Mouse (Mus musculus) heart, embryonic 13.5 days (tissue): ENCODE measurements around the gene Rtn1. TPM values are rescaled to one million over a fixed set of nuclear protein-coding genes. Genes with fewer than 3 reads are reported as not detected.
A peak's percentile ranks its signal among the peaks of the same experiment; 100 is the strongest.

Experiments
- ATAC-seq: fragments of 200-750 bp; cut with Nextera tagmentation; 2 replicates; pipeline ENCODE4 v1.8.0; 2017; ENCODE audit warnings: moderate TSS enrichment; ENCODE audit not compliant: insufficient number of reproducible peaks, low FRiP score, low TSS enrichment; ENCODE audit errors: extremely low read depth
- H3K27ac ChIP-seq: fragments of 300-500 bp; sonication (generic); replicated peaks from 2 replicates; pipeline ENCODE4 v1.5.1; 2015; ENCODE audit warnings: moderate library complexity, mild to moderate bottlenecking, inconsistent platforms
- H3K27me3 ChIP-seq: fragments of 300-500 bp; sonication (generic); replicated peaks from 2 replicates; pipeline ENCODE4 v1.6.1; 2015; ENCODE audit warnings: mild to moderate bottlenecking, inconsistent platforms
- H3K36me3 ChIP-seq: fragments of 300-500 bp; sonication (generic); 2 replicates; pipeline ENCODE4 v1.6.1; 2015; ENCODE audit warnings: mild to moderate bottlenecking, inconsistent platforms
- H3K4me1 ChIP-seq: fragments of 300-500 bp; sonication (generic); 2 replicates; pipeline ENCODE4 v1.6.1; 2015; ENCODE audit warnings: inconsistent platforms
- H3K4me2 ChIP-seq: fragments of 300-500 bp; sonication (generic); 2 replicates; pipeline ENCODE4 v1.6.1; 2015; ENCODE audit warnings: inconsistent platforms, mild to moderate bottlenecking, moderate library complexity
- H3K4me3 ChIP-seq: fragments of 300-500 bp; sonication (generic); 2 replicates; pipeline ENCODE4 v1.5.1; 2015; ENCODE audit warnings: moderate library complexity, mild to moderate bottlenecking, inconsistent platforms
- H3K9ac ChIP-seq: fragments of 300-500 bp; sonication (generic); 2 replicates; pipeline ENCODE4 v1.6.1; 2015; ENCODE audit warnings: inconsistent platforms, mild to moderate bottlenecking, moderate library complexity
- H3K9me3 ChIP-seq: fragments of 300-500 bp; sonication (generic); 2 replicates; pipeline ENCODE4 v1.6.1; 2016; ENCODE audit warnings: inconsistent platforms
- WGBS: fragments of 180-500 bp; shearing (Covaris S2); methylation state at CpG from one replicate; pipeline ENCODE4 v1.1.7; 2015; ENCODE audit warnings: mixed read lengths; 5-methylcytosine and 5-hydroxymethylcytosine counted together
- polyA plus RNA-seq: library from polyadenylated mRNA; unstranded; fragments of >200 nt; fragmentation: Nextera tagmentation; extraction: Ambion mirVana; gene quantifications from 2 replicates; pipeline ENCODE4 v1.2.1, GENCODE M21; 2015

Gene Rtn1
- polyA plus RNA-seq, 1 experiment from 2014 or later = 15.8 TPM

DNA sequence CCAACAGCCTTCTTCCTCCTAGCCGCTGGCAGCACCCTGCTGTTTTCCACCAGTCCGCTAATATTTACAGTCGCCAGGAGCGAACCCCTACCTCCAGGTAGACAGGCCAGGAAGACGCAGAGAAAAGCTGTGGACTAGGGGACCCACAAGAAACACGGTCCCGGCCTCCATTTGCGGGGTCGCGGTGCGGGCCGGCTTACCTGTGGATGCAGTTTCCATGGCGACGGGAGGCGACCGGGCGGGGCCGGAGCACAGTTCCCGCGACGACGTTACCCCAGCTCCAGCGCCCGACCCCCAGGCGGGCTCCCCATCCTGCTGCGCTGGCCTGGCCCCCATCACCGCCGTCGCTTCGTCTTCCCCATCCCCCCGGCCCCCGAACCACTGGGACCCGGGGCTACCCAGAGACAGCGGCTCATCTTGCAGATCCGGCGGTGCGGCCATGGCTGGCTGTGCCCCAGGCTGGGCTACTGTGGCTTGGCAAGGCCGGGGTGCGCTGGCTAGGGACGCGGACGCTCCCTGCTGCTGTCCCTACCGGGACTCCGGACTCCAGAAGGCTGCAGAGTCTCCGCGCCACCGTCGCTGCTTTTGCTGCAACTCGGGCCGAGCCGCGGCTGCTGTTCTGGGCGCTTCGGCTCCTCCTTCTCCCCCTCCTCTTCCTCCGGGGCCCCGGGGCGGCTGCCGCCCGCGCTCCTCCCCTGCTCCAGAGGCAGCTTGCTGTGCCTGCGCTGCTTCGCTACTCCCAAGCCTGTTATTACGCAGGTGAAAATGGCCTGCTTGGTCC, 553 bp downstream of the Rtn1 start:
- Histone ChIP-seq H3K4me2 (peak overlapping the region; percentile 99), H3K4me1 (peaks cover 14% of the 10 kb centered on the region), H3K36me3 (no peaks in the 10 kb centered on the region), H3K4me3 (peak overlapping the region; percentile 78), H3K9ac (peak overlapping the region; percentile 78), H3K27me3 (peaks cover 43% of the 10 kb centered on the region), H3K27ac (no peak overlapping the region), H3K9me3 (no peaks in the 10 kb centered on the region)
- under 1% methylated on average over 63 of the region's 63 CpGs for whole genome bisulfite sequencing
- ATAC-seq = no peak; the same call in 1 of the 2 replicates

GRCm38 (mm10) chr12:72407721-72408110, 1.1 kb downstream of the Rtn1 start:
- Histone ChIP-seq H3K9ac (peak overlapping the region; percentile 78), H3K27ac (no peak overlapping the region), H3K4me2 (peak overlapping the region; percentile 99), H3K4me1 (peaks cover 14% of the 10 kb centered on the region), H3K27me3 (peaks cover 43% of the 10 kb centered on the region), H3K9me3 (no peaks in the 10 kb centered on the region), H3K36me3 (no peaks in the 10 kb centered on the region), H3K4me3 (peak overlapping the region; percentile 78)
- ATAC-seq = no peak
- under 1% methylated on average over 17 of the region's 17 CpGs for WGBS

DNA sequence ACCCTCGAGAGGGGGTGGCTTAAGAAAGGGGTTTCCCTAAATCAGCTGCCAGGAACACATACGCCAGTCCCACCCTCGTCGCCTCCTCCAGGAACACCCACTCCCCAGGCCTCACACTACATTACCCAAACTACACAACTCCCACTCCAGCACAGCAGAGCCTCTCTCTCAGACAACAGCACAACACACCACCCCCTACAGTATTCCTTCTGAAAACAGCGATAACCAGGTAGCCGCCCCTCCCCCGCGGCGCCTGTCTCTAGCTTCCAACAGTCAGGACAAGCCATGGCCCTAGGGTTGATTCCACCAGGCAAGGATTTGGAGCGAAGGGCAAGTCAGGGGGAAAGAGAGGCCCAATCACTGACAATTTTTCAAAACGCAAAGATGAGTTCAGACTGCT, 1.7 kb downstream of the Rtn1 start:
- Histone ChIP-seq H3K4me1 (peaks cover 14% of the 10 kb centered on the region), H3K9me3 (no peaks in the 10 kb centered on the region), H3K27me3 (peaks cover 43% of the 10 kb centered on the region), H3K4me3 (peak overlapping the region; percentile 78), H3K9ac (0 out of 2 replicates have a peak overlapping the region, but pooled peaks have one; percentile 78), H3K4me2 (peak overlapping the region; percentile 99), H3K36me3 (no peaks in the 10 kb centered on the region), H3K27ac (no peak overlapping the region)
- 10% methylated on average over 11 of the region's 11 CpGs for WGBS
- ATAC-seq = no peak

DNA sequence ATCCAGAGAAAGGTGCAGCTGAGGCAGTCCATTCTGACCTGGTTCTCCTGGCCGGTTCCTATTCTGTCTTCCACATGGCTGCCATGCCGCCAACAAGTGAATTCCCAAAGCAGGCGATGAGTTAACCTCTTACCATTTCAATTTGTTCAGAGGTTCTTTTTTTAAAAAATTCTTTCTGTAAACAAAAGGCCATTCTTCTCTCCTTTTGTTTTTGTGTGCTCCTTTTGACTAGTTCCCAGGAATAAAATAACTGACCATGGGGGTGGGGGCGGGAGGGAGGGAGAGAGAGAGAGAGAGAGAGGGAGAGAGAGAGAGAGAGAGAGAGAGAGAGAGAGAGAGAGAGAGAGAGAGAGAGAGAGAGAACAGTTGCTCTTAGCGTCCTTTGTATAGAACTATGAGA, 3.8 kb downstream of the Rtn1 start:
- no peak for ATAC-seq
- H3K9me3 ChIP-seq = no peaks in the 10 kb centered on the region
- no peak overlapping the region for H3K27ac ChIP-seq
- H3K27me3 ChIP-seq = peaks cover 34% of the 10 kb centered on the region
- no peaks in the 10 kb centered on the region for H3K36me3 ChIP-seq
- WGBS = 47% methylated on average over 5 of the region's 5 CpGs
- H3K9ac ChIP-seq = no peak overlapping the region
- no peak overlapping the region for H3K4me3 ChIP-seq
- H3K4me2 ChIP-seq = no peak overlapping the region
- peaks cover 14% of the 10 kb centered on the region for H3K4me1 ChIP-seq

DNA sequence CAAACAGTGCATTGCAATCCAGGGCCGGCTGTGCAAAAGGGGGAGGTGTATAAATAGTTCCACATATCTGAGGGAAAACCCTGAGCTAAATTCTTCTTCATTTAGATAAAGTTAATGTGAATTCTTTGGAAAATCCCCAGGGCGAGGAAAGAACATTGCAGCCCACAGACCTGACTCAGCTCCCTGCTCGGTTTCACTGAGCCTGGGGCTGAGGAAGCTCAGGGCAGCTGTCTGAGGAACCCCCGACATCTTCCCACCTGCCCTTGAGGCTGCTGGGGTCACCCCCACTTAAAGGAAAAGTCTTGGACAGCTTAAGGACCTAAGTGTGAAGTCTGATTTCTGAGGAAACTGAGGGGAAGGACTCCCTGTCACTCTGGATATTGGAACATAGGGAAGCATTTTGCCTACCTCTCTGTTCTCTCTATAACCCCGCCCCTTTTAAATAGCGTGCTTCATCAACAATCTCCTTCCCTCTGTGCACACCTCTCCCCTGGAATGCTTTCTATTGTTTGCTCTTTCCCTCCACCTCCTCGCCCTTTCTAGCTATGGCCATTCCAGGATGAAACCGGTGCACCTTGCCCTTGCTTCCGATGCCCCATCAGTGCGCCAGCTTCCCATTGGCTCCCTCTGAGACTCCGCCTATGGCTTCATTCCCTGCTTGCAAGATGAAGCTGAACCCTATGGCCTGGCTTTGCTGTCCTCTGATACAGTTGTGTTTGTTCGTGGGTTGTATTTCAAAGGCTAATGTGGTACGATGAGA, 15.6 kb downstream of the Rtn1 start:
- peak overlapping the region; percentile 18; the same call in 1 of the 2 replicates for H3K4me2 ChIP-seq
- ATAC-seq = no peak
- WGBS = 43% methylated on average over 13 of the region's 13 CpGs

GRCm38 (mm10) chr12:72390346-72390745, 18.5 kb downstream of the Rtn1 start:
- no peak overlapping the region for H3K27ac ChIP-seq
- no peak overlapping the region for H3K4me2 ChIP-seq
- H3K9ac ChIP-seq = no peak overlapping the region
- no peaks in the 10 kb centered on the region for H3K9me3 ChIP-seq
- H3K4me1 ChIP-seq = peaks cover 4% of the 10 kb centered on the region; the same call in 1 of the 2 replicates
- H3K4me3 ChIP-seq = no peak overlapping the region
- H3K36me3 ChIP-seq = no peaks in the 10 kb centered on the region
- no peaks in the 10 kb centered on the region for H3K27me3 ChIP-seq
- 55% methylated on average over 2 of the region's 2 CpGs for WGBS
- no peak for ATAC-seq

More for the DNA sequence above, 15.6 kb downstream of the Rtn1 start:
- H3K4me1 ChIP-seq = peaks cover 4% of the 10 kb centered on the region; the same call in 1 of the 2 replicates
- no peaks in the 10 kb centered on the region for H3K36me3 ChIP-seq
- no peak overlapping the region for H3K9ac ChIP-seq
- no peak overlapping the region for H3K4me3 ChIP-seq
- H3K27me3 ChIP-seq = no peaks in the 10 kb centered on the region
- H3K9me3 ChIP-seq = no peaks in the 10 kb centered on the region
- H3K27ac ChIP-seq = no peak overlapping the region

DNA sequence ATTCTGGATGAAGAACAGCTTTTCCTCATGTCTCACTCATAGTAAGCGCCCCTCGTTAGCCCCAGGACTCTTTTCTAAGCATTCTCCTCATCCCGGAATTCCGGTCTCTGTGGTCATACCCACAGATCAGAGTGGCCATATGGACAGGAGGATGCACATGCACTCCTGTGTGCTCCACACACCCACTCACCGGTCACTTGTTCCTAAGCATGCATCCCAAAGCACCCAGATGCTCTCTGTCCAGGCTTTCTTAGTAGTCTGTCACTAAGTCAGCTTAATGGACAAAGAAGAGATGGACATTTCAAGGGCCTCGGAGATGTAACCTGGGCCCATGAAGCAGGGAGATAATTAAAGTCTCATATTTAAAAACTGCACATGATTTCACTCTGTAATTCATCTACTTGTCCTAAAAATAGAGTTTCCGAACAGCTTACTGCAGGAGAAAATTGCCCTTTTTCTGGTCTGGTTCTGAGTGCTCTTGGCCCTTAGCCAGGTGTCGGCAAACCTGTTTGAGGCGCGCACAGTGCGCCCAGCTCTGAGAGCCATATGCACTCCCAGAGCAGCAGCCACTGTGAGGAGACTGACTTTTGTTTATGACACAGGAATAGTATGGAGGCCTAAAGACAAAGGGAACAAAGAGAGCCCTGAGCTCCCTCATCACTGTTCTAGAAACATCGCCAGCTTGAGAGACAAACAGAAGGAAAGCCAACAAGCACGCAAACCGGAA, 19.3 kb downstream of the Rtn1 start:
- H3K4me2 ChIP-seq = no peak overlapping the region
- no peaks in the 10 kb centered on the region for H3K9me3 ChIP-seq
- no peak overlapping the region for H3K9ac ChIP-seq
- WGBS = 78% methylated on average over 14 of the region's 14 CpGs
- H3K27me3 ChIP-seq = no peaks in the 10 kb centered on the region
- H3K4me3 ChIP-seq = no peak overlapping the region
- no peaks in the 10 kb centered on the region for H3K36me3 ChIP-seq
- ATAC-seq = no peak
- H3K27ac ChIP-seq = no peak overlapping the region
- peaks cover 4% of the 10 kb centered on the region; the same call in 1 of the 2 replicates for H3K4me1 ChIP-seq

- Histone ChIP-seq H3K4me3 (no peak overlapping the region), H3K27me3 (no peaks in the 10 kb centered on the region), H3K9me3 (no peaks in the 10 kb centered on the region), H3K4me2 (no peak overlapping the region), H3K9ac (no peak overlapping the region), H3K27ac (no peak overlapping the region), H3K36me3 (no peaks in the 10 kb centered on the region), H3K4me1 (peaks cover 4% of the 10 kb centered on the region; the same call in 1 of the 2 replicates)
- ATAC-seq = no peak
- 82% methylated on average over 5 of the region's 5 CpGs for WGBS
Observed at GRCm38 (mm10) chr12:72388835-72389234, 20.0 kb downstream of the Rtn1 start.

DNA sequence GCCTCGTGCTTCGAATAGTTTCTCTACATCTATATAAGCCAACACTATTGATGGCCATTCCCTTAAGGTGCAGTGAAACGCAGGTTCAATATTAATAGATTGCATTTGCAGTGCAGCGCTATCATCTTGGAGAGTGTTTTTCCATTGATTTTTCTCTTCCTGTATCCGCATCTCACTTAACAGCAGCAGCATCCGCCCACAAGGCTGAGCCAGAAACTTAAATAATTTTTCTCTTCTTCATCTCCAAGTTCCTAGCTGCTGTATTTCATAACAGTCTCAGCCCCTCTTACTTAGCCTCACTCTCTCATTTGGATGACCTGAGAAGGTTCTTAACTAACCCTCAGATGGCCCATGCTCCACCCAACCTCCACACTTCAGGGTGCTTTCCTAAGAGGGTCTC, 20.7 kb downstream of the Rtn1 start:
- no peak for ATAC-seq
- 81% methylated on average over 6 of the region's 6 CpGs for WGBS
- H3K9me3 ChIP-seq = no peaks in the 10 kb centered on the region
- H3K4me1 ChIP-seq = peaks cover 4% of the 10 kb centered on the region; the same call in 1 of the 2 replicates
- no peak overlapping the region for H3K9ac ChIP-seq
- no peak overlapping the region for H3K4me3 ChIP-seq
- no peak overlapping the region for H3K4me2 ChIP-seq
- H3K36me3 ChIP-seq = no peaks in the 10 kb centered on the region
- H3K27me3 ChIP-seq = no peaks in the 10 kb centered on the region
- no peak overlapping the region for H3K27ac ChIP-seq

- 84% methylated on average over 5 of the region's 5 CpGs for whole genome bisulfite sequencing
- no peaks in the 10 kb centered on the region for H3K9me3 ChIP-seq
- peaks cover 7% of the 10 kb centered on the region; the same call in 1 of the 2 replicates for H3K4me1 ChIP-seq
- H3K36me3 ChIP-seq = no peaks in the 10 kb centered on the region
- H3K9ac ChIP-seq = no peak overlapping the region
- no peak for ATAC-seq
- H3K27me3 ChIP-seq = no peaks in the 10 kb centered on the region
- no peak overlapping the region for H3K27ac ChIP-seq
- H3K4me3 ChIP-seq = no peak overlapping the region
- H3K4me2 ChIP-seq = no peak overlapping the region
Observed at GRCm38 (mm10) chr12:72376309-72376708, 32.5 kb downstream of the Rtn1 start.

- no peak for ATAC-seq
- H3K4me1 ChIP-seq = peaks cover 7% of the 10 kb centered on the region; the same call in 1 of the 2 replicates
Observed at GRCm38 (mm10) chr12:72374823-72375225, 34.0 kb downstream of the Rtn1 start.

More at GRCm38 (mm10) chr12:72374823-72375225, 34.0 kb downstream of the Rtn1 start:
- H3K4me2 ChIP-seq = no peak overlapping the region
- no peak overlapping the region for H3K27ac ChIP-seq
- no peaks in the 10 kb centered on the region for H3K36me3 ChIP-seq
- 70% methylated on average over 11 of the region's 11 CpGs for WGBS
- H3K27me3 ChIP-seq = no peaks in the 10 kb centered on the region
- H3K9ac ChIP-seq = no peak overlapping the region
- no peaks in the 10 kb centered on the region for H3K9me3 ChIP-seq
- H3K4me3 ChIP-seq = no peak overlapping the region
